Mouse (Mus musculus): ENCODE measurements around the gene Ccser2.
A peak's percentile ranks its signal among the peaks of the same experiment; 100 is the strongest.

The Ccser2 gene

GRCm38 (mm10) chr14:36870257-36870656 lies 98.3 kb downstream of the Ccser2 start:
- no peak for DNase-seq (ENCODE audit: low read depth, low spot score)

GRCm38 (mm10) chr14:36868769-36869362 lies 99.7 kb downstream of the Ccser2 start:
- DNase-seq (ENCODE audit: low read depth, low spot score) = no peak

- peak; percentile 59 for DNase-seq (ENCODE audit: low read depth, low spot score)
Measured at GRCm38 (mm10) chr14:36866966-36867700, 101.4 kb downstream of the Ccser2 start.

DNA sequence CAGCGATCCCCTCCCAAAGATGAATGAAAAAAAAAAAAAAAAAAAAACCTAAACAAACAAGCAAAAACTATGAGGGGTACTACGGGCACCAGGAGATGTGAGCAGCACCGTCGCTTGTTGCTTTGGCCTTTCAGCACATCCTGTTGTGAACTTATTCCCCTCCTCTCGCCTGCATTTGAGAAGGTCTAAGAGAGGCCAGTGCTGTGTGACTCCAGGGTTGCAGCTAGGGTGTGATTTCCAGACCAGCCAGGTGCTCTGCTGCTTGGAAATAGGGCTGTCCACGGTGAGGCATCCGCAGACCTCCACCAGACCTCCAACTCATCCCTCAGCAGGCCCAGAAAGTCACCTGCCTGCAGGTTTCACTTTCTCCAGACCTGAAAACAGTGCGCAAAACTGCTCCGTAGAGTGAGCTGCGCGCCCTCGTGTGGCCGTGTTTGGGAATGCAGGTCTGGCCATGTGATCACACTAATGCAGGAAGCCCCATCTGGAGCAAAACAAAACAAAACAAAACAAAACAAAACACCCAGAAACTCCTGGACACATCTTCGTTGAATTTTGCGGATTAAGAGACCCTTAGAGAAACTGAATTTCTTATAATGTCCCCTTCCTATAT lies 104.6 kb downstream of the Ccser2 start:
- peak; percentile 61 for DNase-seq (ENCODE audit: low read depth, low spot score)

DNA sequence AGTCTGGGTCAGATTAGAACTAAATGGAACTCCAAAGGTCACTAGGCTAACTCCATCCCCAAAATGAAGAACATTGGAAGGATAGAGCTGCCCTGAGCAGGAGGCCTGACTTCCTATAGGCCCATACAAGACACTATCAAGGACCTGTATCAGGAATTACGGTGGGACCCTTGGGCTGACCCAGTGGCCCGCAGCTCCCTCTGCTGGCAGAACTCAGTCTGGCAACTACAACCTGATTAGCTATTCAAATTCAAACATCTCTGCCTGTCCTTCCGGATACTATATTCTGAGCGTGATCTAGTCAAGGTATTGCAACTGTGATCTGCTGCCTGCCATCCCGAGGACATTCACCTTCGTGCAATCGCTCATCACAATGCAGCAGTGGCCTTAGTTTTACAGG lies 106.2 kb downstream of the Ccser2 start:
- DNase-seq (ENCODE audit: low read depth, low spot score) = peak; percentile 31

- no peak for DNase-seq (ENCODE audit: low read depth, low spot score)
Measured at GRCm38 (mm10) chr14:36858932-36859331, 109.6 kb downstream of the Ccser2 start.

DNA sequence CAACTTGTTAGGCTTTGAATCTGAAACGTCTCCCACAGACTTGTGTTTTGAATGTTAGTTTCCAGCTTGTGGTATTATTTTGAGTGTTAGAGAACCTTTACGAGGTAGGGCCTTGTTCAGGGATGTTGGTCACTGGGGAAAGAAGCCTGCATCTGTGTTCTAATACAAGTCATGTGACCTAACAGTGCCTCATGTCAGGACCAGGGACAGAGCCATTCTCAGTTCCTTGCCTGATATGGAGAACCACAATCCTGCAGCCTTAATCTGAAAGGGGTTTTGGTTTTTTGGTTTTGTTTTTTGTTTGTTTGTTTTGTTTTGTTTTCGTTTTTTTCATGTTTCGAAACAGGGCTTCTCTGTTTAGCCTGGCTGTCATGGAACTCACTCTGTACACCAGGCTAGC lies 115.6 kb downstream of the Ccser2 start:
- peak; percentile 8 for DNase-seq (ENCODE audit: low read depth, low spot score)

- DNase-seq (ENCODE audit: low read depth, low spot score) = no peak
Measured at GRCm38 (mm10) chr14:36848860-36849259, 119.7 kb downstream of the Ccser2 start.
